Mouse (Mus musculus) ES-E14 (cell line): ENCODE results near the gene Rasef. TPM values are rescaled to one million over a fixed set of nuclear protein-coding genes. Genes with fewer than 3 reads are reported as not detected.

ENCODE experiments used
- DNase-seq: peaks from one replicate; pipeline ENCODE4 v3.0.0-alpha.2; 2013; ENCODE audit warnings: low read depth, low spot score
- H3K27ac ChIP-seq: 2 replicates; pipeline ENCODE4 v1.5.1; 2012; ENCODE audit warnings: low read depth, mild to moderate bottlenecking, low read length, moderate library complexity, mixed read lengths; ENCODE audit not compliant: poor library complexity, insufficient read depth, severe bottlenecking
- H3K36me3 ChIP-seq: 2 replicates; pipeline ENCODE4 v1.6.1; 2012; ENCODE audit warnings: mild to moderate bottlenecking, low read length, moderate library complexity, mixed read lengths; ENCODE audit not compliant: control insufficient read depth, poor library complexity, insufficient read depth, severe bottlenecking
- H3K4me1 ChIP-seq, 2 experiments: fragments of 150-350 bp in 1 of 2; sonication (generic) in 1 of 2; 2 replicates each; pipeline ENCODE4 v1.6.1; 2012; ENCODE audit warnings: low read length in 2 of 2, mild to moderate bottlenecking in 1 of 2, mixed read lengths in 1 of 2; ENCODE audit not compliant: control insufficient read depth in 2 of 2, insufficient read depth in 2 of 2, poor library complexity in 1 of 2
- H3K4me3 ChIP-seq, 2 experiments: fragments of 150-350 bp in 1 of 2; sonication (generic) in 1 of 2; 2 replicates each; pipeline ENCODE4 v1.5.1; 2012; ENCODE audit warnings: low read length in 2 of 2, low read depth in 1 of 2, mild to moderate bottlenecking in 1 of 2, mixed read lengths in 1 of 2; ENCODE audit not compliant: insufficient read depth in 1 of 2, poor library complexity in 1 of 2, severe bottlenecking in 1 of 2
- H3K9ac ChIP-seq: 2 replicates; pipeline ENCODE4 v1.6.1; 2012; ENCODE audit warnings: low read depth, mild to moderate bottlenecking, low read length, mixed read lengths; ENCODE audit not compliant: poor library complexity, insufficient read depth, severe bottlenecking
- H3K9me3 ChIP-seq: fragments of 150-350 bp; sonication (generic); 2 replicates; pipeline ENCODE4 v1.6.1; 2012; ENCODE audit warnings: low read depth, mild to moderate bottlenecking, low read length; ENCODE audit not compliant: control insufficient read depth, insufficient read depth
- CHD2 ChIP-seq: IDR thresholded peaks from 2 replicates; pipeline ENCODE4 v1.6.1; 2014; ENCODE audit warnings: mild to moderate bottlenecking, low read depth, low read length, inconsistent platforms
- HCFC1 ChIP-seq: IDR thresholded peaks from 2 replicates; pipeline ENCODE4 v1.6.1; 2012; ENCODE audit warnings: low read length, inconsistent platforms, borderline replicate concordance; ENCODE audit not compliant: insufficient read depth
- MAFK ChIP-seq: IDR thresholded peaks from 2 replicates; pipeline ENCODE4 v1.6.1; 2014; ENCODE audit warnings: mild to moderate bottlenecking, low read depth, low read length, inconsistent platforms; ENCODE audit not compliant: insufficient read depth
- ZC3H11A ChIP-seq: IDR thresholded peaks from 2 replicates; pipeline ENCODE4 v1.6.1; 2012; ENCODE audit warnings: low read depth, mild to moderate bottlenecking, inconsistent platforms, low read length, borderline replicate concordance
- ZNF384 ChIP-seq: IDR thresholded peaks from 2 replicates; pipeline ENCODE4 v1.6.1; 2012; ENCODE audit warnings: low read depth, low read length, inconsistent platforms
- in situ Hi-C, 2 experiments: fragments of 600-800 bp; cut with MboI; formaldehyde crosslinking; loops; one replicate each; pipeline ENCODE4 v1.15.1; 2025; ENCODE audit warnings: low sequenced_read_pairs in 2 of 2, inconsistent platforms in 1 of 2; ENCODE audit not compliant: unreplicated experiment in 2 of 2
- total RNA-seq: library from RNA; depleted of rRNA; stranded (reverse); fragments of 300-350 nt; gene quantifications from 2 replicates; pipeline ENCODE4 v1.2.3, GENCODE M21; 2012

The Rasef gene
- total RNA-seq, 1 experiment: 0.54 TPM

DNA sequence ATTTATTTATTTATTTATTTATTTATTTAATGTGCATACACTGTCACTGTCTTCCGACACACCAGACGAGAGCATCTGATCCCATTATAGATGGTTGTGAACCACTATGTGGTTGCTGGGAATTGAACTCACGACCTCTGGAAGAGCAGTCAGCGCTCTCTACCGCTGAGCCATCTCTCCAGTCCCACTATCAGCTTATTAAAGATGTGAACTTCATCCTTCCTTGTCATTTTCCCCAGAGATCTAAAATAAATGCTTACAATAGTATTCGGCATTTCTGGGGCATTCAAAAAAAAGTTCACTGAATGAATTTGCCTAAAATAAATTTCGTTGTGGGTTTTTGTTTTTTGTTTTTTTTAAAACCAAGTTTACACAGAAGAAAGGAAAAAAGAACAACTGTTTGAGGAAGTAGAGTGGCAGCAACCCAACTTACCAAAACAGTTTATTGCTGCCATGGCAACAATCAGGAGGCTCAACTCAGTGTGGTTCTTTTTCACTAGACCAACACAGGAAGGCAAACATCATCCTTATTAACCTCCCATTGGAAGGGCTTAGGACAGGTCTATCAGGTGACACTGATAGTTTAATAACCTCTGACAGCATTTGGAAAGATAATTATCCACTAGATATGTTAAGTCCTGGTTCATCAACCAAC lies 2.6 kb downstream of the Rasef start:
- Histone ChIP-seq H3K4me1 (no peaks in the 10 kb centered on the region), H3K4me3 (no peak overlapping the region), H3K36me3 (no peaks in the 10 kb centered on the region), H3K9ac (no peak overlapping the region), H3K27ac (no peak overlapping the region), H3K9me3 (no peaks in the 10 kb centered on the region)
- in situ Hi-C loops: no loop called here
- TF ChIP-seq MAFK: no peak
- no peak for TF ChIP-seq CHD2
- no peak for TF ChIP-seq ZNF384
- TF ChIP-seq HCFC1: no peak
- TF ChIP-seq ZC3H11A: no peak
- no peak for DNase-seq

DNA sequence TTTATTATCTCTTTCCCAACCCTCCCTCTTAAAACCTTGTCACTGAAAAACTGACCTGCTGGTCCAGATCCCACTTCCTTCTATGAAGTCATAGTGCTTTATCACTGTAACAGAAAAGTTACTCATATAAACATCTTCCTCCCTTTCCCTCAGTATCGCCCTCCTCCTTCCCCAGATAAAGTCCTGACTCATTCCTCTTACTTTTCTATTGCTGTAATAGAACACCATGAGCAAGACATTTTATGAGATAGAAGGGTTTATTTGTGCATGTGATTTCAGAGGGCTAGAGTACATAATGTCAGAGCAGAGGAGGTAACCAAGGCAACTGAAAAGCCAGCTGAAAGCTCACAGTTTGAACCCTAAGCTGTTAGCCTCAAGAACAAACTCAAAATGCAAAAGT lies 6.6 kb downstream of the Rasef start:
- Histone ChIP-seq H3K4me3 (no peak overlapping the region), H3K9ac (no peak overlapping the region), H3K4me1 (no peaks in the 10 kb centered on the region), H3K9me3 (no peaks in the 10 kb centered on the region), H3K27ac (no peak overlapping the region), H3K36me3 (no peaks in the 10 kb centered on the region)
- in situ Hi-C loops: no loop called here
- DNase-seq: no peak
- TF ChIP-seq ZC3H11A (no peak), HCFC1 (no peak), ZNF384 (no peak), MAFK (no peak), CHD2 (no peak)

- H3K4me3 ChIP-seq: no peak overlapping the region
- in situ Hi-C loops: no loop called here
- DNase-seq: no peak
- no peak overlapping the region for H3K9ac ChIP-seq
- no peaks in the 10 kb centered on the region for H3K4me1 ChIP-seq
- no peaks in the 10 kb centered on the region for H3K9me3 ChIP-seq
- TF ChIP-seq CHD2: no peak
- TF ChIP-seq HCFC1: no peak
- TF ChIP-seq MAFK: no peak
- TF ChIP-seq ZC3H11A: no peak
- no peak for TF ChIP-seq ZNF384
- H3K36me3 ChIP-seq: no peaks in the 10 kb centered on the region
- H3K27ac ChIP-seq: no peak overlapping the region
Measured at GRCm38 (mm10) chr4:73781061-73781460, 9.7 kb downstream of the Rasef start.

GRCm38 (mm10) chr4:73775266-73775665 lies 15.5 kb downstream of the Rasef start:
- peaks cover 1 to 2% of the 10 kb centered on the region in 2 experiments; a peak in 1 of 4 replicates for H3K4me1 ChIP-seq
- in situ Hi-C loops: no loop called here
- no peaks in the 10 kb centered on the region for H3K9me3 ChIP-seq
- H3K36me3 ChIP-seq: no peaks in the 10 kb centered on the region
- no peak overlapping the region for H3K4me3 ChIP-seq
- H3K9ac ChIP-seq: no peak overlapping the region
- DNase-seq: no peak
- H3K27ac ChIP-seq: no peak overlapping the region
- no peak for TF ChIP-seq ZNF384
- no peak for TF ChIP-seq HCFC1
- no peak for TF ChIP-seq MAFK
- no peak for TF ChIP-seq CHD2
- TF ChIP-seq ZC3H11A: no peak
